Mouse (Mus musculus) cerebellum, postnatal 14 days (tissue): ENCODE results near the gene Nek2.

Experiments used
- DNase-seq, 2 experiments: peaks; one replicate each; pipeline ENCODE4 v3.0.0; 2021; ENCODE audit warnings: mixed read lengths in 2 of 2

Gene Nek2

DNA sequence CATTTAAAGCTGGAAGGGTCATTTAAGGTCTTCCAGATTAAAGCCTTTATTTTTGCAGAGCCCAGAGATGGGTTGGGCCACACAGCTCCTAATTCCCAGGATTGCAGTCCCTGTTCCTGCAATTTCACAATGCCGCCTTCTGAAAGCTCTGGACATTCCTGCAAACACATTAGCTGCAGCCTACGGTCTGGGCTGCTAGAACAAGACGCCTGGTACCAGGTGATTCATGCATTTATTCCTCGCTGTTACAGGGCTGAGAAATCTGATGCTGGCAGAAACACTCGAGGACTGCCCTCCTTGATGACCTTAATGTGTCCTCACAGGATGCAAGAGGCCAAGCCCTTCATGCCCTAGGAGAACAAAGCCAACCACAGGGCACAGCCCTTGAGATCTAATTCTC, 6.3 kb upstream of the Nek2 start:
- no peak for DNase-seq

DNA sequence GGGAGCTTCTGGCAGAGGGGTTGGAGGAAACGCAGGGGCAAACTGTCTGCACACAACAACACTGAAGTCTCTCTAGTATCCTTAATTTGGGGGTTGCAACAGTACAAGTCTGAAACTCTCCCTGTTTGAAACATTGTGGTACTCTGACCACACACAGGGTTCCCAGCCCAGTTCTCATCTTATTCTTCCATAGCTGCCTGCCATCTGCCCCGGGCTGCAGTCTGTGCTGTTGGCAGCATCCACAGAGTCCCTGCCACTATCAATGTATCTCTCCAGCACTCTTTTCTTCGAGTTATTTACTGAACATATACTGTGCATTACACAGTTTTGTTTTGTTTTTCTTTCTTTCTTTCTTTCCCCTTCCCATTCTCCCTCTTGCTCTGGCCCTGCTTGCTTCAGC, 4.6 kb upstream of the Nek2 start:
- peak; percentile 58 to 71 for DNase-seq

DNA sequence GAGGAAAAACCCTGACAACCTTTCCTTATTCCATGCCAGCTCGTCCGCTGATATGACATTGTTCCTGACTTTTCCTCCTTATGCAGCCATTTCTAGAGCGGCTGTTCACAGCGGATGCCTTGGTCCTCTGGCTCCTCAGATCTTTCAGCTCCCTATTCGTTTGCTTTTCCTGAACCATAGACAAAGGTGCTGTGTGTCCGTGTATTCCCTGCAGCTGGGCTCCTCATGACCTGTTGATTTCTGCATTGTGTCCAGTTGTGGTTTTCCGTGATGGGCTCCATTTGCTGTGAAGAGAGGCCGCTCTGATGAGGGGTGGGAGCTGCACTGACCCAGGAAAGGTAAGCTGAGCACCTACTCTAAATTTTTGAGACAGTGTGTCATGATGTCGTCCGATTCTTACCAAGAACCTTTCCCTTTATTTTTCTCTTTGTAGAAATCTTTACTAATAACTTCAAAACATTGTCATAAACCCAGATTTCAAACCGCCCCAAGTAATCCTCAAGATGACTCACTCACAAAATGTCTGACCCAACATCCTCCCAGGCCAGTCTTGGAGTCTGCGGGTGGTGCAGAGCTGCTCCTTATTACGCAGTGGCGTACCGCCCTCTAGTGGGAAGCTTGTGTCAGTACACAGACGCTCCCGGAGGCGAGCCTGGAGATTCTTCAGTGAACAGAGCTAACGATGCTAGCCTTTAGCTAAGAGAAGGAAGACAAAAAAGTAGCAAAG, 3.7 kb upstream of the Nek2 start:
- DNase-seq, result peak; percentile 95

DNA sequence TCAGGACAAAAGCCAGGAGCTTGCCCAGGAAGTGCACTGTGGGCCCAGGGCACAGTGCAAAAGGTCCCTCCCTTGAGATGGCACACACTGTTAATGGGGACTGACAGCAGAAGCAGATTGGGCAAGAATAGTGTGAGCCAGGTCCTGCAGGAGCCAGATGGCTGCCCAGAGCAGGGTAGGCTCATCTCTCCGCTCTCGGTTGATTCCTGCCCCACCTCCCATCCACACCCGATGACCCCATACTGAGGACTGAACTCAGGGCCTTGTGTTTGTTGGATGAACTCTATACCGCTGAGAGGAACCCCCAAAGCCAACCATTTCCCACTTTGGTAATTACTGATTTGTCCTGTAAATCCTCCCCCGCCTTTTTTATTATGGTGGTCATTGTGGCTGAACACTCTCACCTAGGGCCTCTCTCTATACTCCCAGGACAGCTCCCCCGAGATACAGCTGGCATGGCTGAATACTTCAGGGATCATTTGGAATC, 3.1 kb upstream of the Nek2 start:
- peak in 1 of 2 experiments; percentile 72 for DNase-seq

DNA sequence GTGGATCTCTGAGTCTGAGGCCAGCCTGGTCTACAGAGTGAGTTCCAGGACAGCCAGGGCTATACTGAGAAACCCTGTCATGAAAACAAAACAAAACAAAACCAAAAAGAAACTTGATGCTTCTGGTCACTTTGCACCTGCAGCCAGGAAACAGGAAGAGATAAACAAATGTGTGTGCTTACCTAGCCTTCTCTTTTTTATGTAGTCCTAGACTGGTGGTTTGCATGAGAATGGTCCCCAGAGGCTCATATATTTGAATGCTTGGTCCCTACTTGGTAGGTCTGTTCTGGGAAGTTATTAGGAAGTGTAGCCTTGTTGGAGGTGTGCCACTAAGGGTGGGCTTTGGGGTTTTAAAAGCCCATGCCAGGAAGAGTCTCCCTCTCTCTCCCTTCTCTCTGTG, 2.2 kb upstream of the Nek2 start:
- DNase-seq, result no peak

DNA sequence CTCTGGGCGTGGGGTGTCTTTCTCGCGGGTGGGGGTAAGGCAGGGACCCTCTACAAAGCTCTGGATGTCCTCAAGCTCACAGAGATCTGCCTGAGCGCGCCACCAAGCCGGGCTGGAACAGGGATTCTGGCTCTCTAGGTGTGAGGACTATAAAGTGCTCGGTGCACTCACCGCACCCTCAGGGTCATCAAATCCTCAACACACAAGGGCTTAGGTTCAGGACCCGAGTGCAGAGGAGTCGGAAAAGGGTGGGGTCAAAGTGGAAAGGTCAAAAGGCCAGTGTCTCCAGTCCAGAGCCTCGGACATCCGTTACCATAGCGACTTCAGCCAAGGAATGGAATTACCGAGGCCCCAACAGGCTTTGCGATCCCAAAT, 306 bp upstream of the Nek2 start:
- no peak for DNase-seq

DNA sequence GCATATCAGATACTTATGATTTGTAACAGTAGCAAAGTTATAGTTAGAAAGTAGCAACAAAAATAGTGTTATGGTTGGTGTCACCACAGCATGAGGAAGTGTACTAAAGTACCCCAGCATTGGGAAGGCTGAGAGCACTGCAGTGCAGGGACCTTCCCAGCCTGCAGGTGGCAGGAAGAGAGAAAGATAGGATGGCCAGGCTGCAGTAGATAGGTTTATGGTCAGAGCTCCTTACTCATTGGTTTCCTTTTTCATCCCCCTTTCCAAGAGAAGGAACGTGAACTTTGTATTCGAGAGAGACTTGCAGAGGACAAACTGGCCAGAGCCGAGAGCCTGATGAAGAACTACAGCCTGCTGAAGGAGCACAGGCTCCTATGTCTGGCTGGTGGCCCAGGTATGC, 7.9 kb downstream of the Nek2 start:
- peak in 1 of 2 experiments; percentile 33 for DNase-seq

DNA sequence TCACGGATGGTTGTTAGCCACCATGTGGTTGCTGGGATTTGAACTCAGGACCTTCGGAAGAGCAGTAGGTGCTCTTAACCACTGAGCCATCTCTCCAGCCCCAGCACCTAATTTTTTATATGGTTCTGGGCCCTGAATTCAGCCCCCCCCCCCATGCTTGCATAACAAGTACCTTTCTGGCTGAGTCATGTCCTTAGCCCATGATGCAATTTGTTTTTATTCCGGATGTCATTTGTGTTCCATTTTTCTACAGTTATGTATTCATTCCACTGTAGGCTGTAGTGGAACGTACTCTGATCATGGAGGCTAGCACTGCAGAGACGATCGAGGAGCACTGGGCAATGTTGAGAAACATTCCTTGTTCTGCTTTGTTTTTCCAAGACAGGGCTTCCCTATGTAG, 12.2 kb downstream of the Nek2 start:
- DNase-seq, result no peak

DNA sequence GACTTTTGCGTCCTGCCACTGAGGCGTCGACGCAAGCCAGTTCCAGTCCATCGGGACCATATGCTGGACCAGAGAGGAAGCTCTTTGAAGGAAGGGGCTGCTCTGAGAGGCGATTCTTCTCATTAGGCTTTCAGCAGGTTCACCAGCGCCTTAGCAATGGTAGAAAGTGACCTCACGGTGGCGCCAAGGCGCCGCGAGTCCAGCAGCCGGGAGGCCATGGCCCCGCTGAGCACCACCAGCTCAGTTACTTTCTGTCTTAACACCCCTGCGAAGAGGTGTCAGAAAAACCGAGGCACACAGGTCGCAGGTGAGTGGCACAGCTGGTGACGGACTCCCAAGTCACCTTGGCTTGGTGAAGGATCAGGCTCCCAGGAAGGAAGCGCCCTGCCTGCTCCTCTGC, 13.6 kb downstream of the Nek2 start:
- peak; percentile 87 to 89 for DNase-seq

DNA sequence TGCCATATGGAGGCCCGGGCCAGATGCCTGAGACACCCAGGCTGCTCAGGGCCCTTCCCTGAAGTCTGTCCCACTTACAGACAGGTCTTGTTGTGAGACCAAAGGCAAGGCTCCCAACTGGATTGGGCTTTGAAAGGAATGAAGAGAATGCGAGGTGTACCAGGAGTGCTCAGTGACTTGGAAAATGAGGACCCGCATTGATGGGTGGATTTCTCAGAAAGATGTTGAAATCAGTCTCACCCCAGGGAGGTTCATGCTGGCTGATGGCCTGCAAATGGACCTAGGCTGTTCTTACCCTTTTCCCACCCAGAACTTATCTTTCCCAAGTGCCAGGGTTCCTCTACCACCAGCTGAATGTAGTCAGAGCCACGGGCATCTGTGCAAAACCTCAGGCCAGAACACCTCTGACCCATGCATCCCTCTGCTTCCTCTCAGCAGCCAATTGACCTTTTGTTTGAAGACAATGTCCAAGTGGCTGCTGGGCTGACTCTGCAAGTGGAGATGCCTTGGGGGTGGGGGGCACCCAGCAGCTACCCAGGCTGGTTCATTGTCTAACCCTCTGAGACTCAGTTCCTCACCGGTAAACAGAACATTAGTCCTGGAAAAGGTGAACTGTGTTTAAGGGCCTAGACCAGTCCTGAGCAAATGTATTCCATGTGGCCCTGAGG, 15.2 kb downstream of the Nek2 start:
- DNase-seq, result no peak

DNA sequence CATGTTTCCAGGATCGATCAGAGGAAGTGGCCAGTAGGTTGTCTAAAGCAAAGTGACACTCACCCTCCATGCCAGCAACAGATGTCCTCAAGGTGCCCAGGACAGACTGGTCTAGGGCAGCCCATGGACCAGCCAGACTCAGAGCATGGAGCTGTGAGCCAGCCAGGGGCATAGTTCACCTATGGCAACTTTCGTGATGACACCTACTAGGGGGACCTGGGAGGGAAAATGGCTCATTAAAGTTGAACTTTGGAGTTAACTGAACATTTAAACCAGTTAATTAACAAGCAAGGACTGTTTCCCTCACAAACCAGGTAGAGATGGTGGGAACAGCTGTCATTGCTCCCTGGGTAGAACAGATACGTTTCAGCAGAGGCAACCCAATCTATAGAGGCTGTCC, 16.4 kb downstream of the Nek2 start:
- no peak for DNase-seq

DNA sequence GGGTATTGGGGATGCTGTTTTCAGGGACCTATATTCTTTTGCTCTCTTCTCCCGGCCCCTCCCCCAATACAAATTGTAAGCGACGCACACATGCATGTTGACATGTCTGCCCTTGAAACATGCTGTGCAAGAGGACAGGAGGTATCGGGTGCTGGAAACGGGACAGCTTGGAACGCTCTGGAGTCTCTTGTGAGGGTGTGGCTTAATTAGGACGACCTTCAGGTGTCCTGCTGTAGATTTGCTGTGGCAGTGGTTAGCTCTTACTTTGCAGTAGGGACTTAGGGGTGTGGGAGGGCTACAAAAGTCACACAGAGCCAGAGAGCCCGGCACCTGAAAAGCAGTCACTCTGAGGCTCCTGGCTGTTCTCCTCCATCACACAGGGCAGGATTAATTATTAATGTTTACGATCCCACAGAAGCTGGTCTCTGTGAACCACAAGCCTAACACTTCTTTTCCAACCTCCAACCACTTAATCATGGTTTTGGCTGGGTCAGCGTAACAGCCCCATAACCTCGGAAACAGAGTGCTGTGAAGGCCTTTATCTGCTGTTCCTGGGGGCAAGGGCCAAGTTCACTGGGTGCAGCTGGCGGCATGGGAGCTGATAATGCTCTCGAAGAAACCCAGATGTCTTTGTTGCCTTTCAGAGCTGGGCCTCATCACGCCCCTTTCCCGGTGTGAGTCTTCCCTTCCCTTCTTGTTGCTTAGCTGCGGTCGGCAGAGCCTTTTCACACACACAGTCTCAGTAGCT, 17.9 kb downstream of the Nek2 start:
- no peak for DNase-seq

DNA sequence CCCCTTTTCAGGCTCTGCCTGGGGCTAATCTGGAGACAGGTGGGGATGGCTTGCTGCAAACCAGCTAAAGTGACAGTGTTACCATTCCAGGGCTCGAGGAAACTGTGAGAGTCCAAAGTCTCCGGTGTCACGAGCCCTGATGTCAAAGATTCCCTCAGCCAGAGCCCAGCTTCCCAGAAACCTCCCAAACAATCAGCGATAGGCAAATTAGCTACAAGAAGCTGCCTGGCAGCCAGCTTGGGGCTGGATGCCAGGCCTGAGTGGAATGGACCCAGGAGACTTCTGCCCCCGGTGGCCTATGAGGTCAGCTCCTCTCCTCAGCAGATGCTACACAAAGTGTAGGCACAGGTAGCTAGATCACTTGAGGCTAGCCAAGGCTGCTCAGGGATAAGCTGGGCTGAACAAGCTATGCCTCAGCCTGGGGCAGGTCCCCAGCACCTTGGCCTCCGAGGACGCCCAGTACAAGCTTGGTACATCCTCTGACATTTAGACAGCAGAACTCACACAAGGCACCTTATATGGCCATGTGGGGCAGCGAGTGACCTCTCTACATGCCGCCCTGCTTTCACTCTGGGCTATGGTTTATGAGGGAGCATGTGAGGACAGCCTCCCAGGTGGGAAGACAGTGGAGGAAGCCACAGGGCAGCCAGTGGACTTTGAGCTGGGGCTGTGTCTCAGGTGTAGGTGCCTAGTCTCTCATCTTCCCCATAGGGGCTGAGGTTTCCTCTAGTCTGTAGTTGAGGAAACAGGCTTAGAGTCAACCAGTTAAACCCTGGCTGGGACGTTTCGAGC, 19.7 kb downstream of the Nek2 start:
- peak in 1 of 2 experiments; percentile 37 for DNase-seq

DNA sequence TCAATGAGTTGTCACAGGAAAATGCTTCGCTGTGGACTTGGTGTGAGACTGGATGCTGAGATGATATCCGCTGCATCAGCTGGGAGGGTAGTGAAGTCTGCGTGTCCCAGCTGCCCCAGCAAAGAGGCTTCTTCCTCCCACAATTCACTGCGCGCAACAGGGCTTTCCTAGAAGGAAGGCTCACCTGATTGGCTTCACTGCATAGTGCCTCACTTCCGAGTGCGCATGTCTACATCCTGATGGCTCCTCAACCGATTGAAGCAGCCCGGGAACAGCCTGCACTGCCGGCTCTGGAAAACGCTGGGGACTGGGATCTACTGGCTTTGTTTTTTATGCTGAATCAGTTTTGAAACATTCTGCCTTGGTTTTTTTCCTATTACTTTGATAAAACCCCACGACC, 21.0 kb downstream of the Nek2 start:
- no peak for DNase-seq

DNA sequence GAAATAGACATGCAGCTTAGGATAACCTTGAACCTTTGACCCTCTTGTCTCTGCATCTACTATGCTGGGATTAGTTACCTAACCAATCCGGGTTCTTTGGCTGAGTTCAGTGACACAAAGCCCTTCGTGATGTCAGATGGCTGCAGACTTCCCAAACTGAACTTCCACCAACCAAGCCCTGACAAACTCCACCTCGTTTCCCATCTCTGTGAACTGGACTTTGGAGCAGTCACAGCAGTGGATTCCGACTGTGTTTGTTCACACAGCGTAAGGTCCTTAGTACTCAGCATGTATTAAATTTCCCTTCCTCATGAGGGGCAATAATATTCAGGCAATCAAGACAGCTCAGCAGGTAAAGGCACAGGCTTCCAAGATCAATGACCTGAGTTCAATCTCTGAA, 25.4 kb downstream of the Nek2 start:
- DNase-seq, result no peak

DNA sequence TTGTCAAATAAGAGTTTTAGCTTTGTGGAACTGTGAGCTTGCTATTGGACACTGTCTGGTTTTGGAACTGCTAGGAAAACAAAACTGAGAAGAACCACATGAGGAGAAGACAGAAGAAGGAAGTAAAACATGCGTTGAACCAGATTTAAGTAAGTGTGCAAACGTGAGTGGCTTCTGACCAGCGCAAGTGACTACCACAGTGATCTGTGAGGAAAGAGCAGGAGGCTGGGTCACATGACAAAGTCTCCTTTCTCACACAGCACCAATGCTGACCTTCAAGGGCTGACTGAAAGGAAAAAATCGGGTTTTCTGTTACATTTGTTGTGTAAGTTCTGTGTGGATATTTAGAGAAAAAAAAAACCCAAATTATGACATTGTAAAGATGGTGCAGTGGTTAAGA, 28.3 kb downstream of the Nek2 start:
- DNase-seq, result no peak

DNA sequence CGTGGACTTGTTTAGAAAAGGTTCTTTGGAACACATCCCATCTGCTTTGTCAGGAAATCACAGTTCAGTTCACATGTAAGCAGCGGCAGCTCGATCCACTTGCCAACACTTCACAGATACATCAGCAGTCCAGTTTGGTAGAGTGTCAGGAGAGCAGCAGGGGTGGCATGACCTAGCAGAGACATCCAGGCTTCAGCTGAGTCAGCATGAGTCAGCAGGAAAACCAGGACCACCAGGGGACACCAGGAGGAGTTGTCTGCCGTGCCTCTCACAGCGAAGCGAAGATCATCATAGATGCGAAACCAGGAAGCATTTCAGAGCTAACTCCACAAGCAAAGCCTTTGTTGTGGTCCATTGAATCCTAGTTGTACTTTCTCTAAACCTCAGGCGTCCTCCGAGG, 32.2 kb downstream of the Nek2 start:
- no peak for DNase-seq

DNA sequence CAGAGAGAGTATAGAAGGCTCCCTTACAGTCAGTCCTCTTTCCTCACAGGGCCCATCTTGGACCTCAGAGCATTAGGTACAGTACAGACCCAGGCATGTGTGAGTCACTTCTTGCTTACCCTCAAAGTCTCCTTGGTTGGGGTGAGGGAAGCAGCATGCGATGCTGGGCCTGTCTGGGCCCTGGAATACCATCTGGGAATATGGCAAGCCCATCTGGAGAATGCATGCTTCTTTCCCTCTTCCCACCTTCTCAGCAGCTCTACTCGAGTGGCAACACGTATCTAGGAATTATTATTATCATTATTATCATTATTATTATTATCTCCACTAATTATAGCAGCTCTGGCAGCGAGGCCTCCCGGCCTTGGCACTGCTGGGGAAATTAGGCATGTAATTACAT, 33.5 kb downstream of the Nek2 start:
- DNase-seq, result no peak

DNA sequence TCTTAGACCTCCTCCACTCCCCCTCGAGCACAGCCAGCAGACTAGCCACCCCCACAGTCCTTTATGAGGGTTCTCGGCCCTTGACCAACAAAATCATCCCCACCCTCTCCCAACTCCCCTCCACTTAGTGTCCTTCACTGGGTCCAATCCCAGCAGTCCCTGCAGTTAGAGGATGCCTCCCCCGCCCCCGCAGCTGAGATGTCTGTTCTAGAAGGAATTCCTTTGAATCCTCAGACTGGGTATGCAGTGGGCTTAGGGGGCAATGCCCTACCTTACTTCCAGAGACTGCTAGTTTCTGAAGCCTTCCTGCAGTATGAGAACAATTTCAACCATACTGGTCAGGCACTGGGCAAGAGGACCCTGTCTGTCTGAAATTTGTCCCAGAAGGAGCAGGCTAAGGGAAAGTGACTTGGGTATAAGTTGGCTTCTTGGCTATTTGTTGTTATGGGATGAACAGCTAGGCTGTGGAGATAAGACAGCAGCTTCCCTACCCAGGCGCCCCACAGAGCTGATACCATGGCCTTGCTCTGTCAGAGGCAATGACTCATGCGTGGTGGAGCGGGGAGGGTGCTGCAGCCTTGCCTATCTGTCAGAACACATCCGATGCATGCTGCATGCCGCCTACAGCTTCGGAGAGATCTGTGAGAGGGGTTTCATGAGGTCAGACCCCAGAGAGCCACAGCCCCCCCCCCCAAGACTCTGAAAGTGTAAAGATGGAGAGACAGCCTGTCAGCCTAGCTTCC, 34.1 kb downstream of the Nek2 start:
- no peak for DNase-seq

DNA sequence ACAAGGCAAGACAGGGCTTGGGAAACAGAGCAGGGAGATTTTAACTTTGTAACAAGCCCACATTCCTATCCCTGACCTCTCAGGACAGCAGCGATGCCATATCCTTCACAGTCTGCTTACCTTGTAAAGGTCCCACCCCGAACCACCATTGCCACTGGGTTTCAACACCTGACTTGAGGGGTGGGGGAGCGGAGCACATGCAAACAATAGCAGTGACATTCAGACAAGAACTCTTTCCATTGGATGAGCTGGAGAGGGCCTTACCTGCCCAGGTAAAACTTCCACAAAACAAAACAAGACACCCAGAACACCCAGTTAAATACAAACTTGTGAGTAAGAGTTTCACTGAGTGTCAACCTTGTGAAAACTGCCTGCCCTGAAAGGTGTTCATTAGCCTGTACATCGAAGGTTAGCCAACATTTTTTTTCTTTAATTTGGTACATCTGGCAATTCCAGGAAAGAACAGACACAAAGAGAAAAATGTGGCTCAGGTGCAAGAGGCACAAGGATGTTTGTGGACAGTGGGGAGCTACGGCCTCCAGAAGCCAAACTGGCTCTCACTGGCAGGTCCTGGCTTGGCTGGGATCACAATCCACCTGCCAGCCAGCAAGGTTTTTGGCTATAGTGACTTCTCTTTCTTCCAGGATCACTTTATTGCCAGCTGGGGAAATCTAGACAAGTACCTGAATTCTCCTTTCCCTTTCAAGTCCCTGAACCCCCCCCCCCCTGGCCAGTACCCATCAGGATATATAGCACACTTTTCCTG, 35.8 kb downstream of the Nek2 start:
- peak; percentile 64 to 74 for DNase-seq

DNA sequence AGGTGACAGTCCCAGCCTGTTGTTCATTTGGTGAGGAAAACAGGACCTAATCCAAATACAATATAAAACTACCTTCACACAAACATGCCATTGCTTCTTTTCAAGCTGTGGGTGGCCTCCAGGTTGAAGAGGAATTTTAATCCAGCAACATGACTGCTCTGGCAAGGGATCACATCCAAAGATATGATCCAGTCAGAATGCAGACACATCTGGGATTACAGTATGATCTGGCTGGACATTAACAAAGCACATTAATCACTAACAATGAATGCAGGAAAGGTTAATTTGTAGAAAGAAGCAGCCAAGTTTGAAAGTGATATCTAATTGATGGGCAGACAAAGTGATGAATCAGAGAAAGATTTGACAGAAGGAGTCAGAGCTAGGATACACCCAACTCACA, 36.9 kb downstream of the Nek2 start:
- no peak for DNase-seq

DNA sequence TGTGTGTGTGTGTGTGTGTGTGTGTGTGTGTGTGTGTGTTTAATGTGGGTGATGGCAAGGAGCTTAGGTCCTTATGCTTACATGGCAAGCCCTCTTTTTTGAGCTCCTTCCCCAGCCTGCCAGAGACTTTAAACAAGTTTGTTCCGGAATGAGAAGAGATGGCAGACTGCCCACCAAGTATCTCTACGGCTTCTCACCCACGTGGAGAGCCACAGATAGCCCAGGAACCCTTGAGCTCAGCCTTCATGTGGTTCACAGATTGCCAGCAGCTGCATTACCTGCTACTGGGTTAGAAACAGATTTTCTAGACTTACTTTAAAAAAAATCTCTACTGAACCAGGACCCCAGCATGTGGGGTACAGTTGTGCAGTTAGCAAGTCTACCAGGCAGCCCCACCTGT, 38.6 kb downstream of the Nek2 start:
- DNase-seq, result no peak
